Mouse (Mus musculus) forebrain, embryonic 15.5 days (tissue): ENCODE results near the gene Ctsll3. TPM values are rescaled to one million over a fixed set of nuclear protein-coding genes. Genes with fewer than 3 reads are reported as not detected.

Source experiments
- polyA plus RNA-seq: library from polyadenylated mRNA; unstranded; fragments of >200 nt; fragmentation: Nextera tagmentation; extraction: Ambion mirVana; gene quantifications from 2 replicates; pipeline ENCODE4 v1.2.1, GENCODE M21; 2015

Gene Ctsll3
- polyA plus RNA-seq, 1 experiment from 2014 or later = not detected

Other genes starting within 250 kb of the Ctsll3 start
- gene Dapk1, start 200.9 kb downstream of the Ctsll3 start, polyA plus RNA-seq = 54.7 and 56.5 TPM in 2 replicates
- not detected in 2 replicates for gene BC051665, start 16.5 kb downstream of the Ctsll3 start, polyA plus RNA-seq
- gene 4930486L24Rik, start 61.6 kb upstream of the Ctsll3 start, polyA plus RNA-seq = 0.15 TPM in 1 of 2 replicates, not detected in the other
- gene Gm49392, start 94.0 kb upstream of the Ctsll3 start, polyA plus RNA-seq = not detected in 2 replicates
- 1.1 and 1.3 TPM in 2 replicates for gene Ctla2b, start 94.6 kb upstream of the Ctsll3 start, polyA plus RNA-seq
- gene Tpbpb, start 102.0 kb upstream of the Ctsll3 start, polyA plus RNA-seq = not detected in 2 replicates
- not detected in 2 replicates for gene Gm49393, start 132.7 kb upstream of the Ctsll3 start, polyA plus RNA-seq
- gene Gm49391, start 133.7 kb upstream of the Ctsll3 start, polyA plus RNA-seq = 0.20 and 0.65 TPM in 2 replicates
- 12.6 and 13.8 TPM in 2 replicates for gene Ctla2a, start 133.8 kb upstream of the Ctsll3 start, polyA plus RNA-seq
- gene Tpbpa, start 139.1 kb upstream of the Ctsll3 start, polyA plus RNA-seq = not detected in 2 replicates
- not detected in 2 replicates for gene Ctsj, start 203.1 kb upstream of the Ctsll3 start, polyA plus RNA-seq
- not detected in 2 replicates for gene Ctsq, start 237.8 kb upstream of the Ctsll3 start, polyA plus RNA-seq